Mouse (Mus musculus) thymus, adult 2 months (tissue): ENCODE measurements at regions not wholly inside any gene's neighbourhood (a gene's known extent, or its start where the extent isn't known, plus 50 kb on each side); places are given as distances from the start of the nearest gene placed in this dataset.

Experiments used
- CTCF ChIP-seq: fragments of 200-500 bp; IDR thresholded peaks from 2 replicates; pipeline ENCODE4 v1.5.1; 2012; ENCODE audit warnings: mild to moderate bottlenecking, control low read depth, low read length, moderate library complexity, borderline replicate concordance; ENCODE audit not compliant: control insufficient read depth, poor library complexity, insufficient read depth; ENCODE audit errors: extremely low read depth
- POLR2A ChIP-seq: fragments of 200-500 bp; IDR thresholded peaks from 2 replicates; pipeline ENCODE4 v1.6.1; 2012; ENCODE audit warnings: mild to moderate bottlenecking, low read length, control low read depth, moderate library complexity; ENCODE audit not compliant: control insufficient read depth, poor library complexity, insufficient read depth; ENCODE audit errors: extremely low read depth

- no peak for TF ChIP-seq POLR2A
- no peak for TF ChIP-seq CTCF
These were observed 78.3 kb upstream of the Otx2 start for GRCm38 (mm10) chr14:48751751-48752578.
